Mouse (Mus musculus) spleen, postnatal 10 days (tissue): Measurements from ENCODE around the gene Tmem52.
A peak's percentile ranks its signal among the peaks of the same experiment; 100 is the strongest.
"Not testable (repeated sequence)": the region's sequence is repeated elsewhere in the genome, so short reads cannot be mapped to it uniquely, and the experiment has no call there.

ENCODE experiments used
- DNase-seq, 2 experiments: peaks; one replicate each; pipeline ENCODE4 v3.0.0; 2021 to 2022; ENCODE audit warnings: low spot score in 2 of 2

The Tmem52 gene

DNA sequence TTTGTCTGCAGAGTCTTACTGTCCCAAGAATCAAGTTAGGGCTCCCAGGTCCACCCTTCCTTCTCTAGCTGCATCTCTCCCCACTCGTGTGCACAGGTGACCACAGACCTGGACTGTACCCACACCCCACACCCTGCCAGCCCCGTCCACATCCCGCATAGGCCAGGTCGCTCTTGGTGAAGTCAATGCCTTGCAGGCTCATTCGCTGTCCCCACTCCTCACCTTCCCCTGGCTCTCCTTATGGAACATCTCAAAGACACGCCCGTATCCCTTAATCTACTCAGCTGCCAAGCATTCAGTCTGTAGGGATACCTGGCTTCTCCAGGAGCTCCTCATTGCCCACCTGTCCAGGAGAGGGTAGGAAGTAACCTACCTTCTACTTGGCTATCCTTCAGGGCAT lies 2.5 kb downstream of the Tmem52 start:
- DNase-seq = no peak

DNA sequence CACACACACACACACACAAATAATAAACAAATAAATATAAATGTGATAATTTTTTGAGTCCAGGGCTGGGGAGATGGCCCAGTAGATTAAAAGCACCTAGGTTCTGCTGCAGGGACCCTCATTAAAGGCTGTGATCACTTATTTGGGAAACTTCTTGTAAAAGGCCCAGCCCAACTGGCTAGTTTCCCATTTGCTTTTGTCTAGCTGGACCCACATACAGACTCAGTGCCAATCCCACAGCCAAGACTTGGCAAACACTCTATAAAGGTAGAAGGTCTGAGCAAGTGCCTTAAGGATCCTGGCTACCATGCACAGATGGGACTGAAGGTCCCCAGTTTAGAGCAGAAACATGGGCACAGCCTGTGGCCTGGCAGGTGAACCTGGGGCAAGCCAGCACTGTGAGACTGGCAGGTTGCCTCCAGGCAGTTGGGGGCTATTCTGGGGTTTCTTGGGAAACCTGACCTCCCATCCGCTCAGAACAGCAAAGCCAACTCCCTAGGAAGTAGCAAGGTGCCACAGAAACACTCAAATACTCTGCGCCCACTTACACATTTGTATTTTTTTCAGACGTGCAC lies 3.9 kb downstream of the Tmem52 start:
- DNase-seq = no peak

DNA sequence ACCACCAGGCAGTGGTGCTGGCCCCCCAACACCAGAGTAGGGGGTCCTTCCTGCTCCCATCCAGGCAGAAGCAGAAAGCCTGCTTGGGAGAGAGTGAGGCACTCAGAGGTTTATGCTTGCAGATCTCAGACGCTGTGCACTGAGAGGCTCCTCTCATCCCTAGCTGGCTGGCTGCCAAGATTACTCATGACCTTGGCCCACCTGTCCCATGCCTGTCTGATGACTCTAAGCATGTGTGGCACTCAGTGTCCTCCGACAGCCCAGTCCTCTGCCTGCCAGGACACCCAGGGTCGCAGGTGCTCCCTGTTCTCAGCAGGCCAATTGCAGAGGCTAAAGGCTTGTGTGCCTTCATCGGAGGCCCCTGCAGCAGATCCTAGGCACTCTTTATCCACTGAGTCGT lies 4.4 kb downstream of the Tmem52 start:
- no peak for DNase-seq

DNA sequence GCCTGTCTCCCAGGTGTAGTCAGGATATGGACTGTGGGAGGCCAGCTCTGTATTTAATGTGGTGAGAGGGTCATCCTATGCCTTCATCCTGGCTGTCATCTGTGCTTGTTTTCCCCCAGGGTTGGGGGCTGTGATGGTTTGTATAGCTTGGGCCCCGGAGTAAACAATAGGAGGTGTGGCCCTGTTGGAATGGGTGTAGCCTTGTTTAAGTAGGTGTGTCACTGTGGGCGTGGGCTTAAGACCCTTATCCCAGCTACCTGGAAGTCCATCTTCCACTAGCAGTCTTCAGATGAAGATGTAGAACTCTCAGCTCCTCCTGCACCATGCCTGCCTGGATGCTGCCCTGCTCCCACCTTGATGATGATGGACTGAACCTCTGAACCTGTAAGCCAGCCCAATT lies 4.9 kb downstream of the Tmem52 start:
- not testable (repeated sequence) for DNase-seq

DNA sequence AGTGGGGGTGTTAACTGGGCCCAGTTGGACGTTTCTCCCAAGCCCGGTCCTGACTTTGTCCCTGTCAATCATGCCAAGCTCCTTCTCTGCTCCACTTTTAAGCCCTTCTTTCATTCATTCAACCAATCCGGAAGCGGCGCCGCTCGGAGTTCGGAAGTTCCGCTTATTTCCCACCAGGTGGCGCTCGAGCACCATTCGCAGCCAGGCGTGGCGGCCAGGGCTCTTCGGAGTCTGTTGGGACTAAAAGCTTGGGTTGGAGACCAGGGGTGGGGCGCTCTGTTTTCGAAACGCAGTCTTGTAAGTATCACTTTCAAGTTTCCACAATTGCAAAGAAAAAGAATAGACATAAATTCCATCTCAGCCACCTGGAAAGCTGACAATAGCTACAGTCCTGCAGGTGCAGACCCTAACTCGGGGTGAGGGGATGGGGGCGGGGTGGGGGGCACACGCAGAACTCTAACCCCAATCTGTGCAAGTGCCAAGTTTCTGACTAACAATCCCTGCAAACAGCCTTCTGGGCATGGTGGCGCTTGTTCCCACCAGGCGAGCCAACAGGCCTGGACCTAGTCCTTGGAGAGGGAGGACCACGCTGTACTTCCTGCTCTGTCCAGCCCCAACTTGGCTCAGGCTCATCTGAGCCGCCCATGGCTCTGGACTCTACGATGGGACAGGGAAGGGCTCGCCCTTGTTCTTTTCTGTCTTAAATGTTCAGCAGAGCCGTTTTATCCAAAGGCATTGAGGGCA lies 12.6 kb downstream of the Tmem52 start:
- DNase-seq = peak; percentile 74 to 86

DNA sequence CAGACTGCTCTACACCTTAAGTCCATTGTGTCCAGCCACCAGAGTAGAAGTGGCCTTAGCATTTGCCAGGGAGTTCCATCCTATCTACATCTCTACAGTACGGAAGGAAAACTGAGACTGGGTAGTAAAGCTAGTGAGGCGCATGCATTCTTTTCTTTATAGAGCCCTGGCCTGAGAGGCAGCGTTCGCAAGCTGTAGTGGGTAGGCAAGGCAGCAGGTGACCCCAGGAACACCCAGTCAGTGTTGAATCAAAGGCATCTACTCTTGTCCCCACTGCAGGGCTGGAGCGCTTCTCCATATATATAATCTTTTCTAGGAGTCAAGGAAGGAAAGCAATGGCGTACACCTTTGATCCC lies 13.2 kb downstream of the Tmem52 start:
- no peak for DNase-seq

DNA sequence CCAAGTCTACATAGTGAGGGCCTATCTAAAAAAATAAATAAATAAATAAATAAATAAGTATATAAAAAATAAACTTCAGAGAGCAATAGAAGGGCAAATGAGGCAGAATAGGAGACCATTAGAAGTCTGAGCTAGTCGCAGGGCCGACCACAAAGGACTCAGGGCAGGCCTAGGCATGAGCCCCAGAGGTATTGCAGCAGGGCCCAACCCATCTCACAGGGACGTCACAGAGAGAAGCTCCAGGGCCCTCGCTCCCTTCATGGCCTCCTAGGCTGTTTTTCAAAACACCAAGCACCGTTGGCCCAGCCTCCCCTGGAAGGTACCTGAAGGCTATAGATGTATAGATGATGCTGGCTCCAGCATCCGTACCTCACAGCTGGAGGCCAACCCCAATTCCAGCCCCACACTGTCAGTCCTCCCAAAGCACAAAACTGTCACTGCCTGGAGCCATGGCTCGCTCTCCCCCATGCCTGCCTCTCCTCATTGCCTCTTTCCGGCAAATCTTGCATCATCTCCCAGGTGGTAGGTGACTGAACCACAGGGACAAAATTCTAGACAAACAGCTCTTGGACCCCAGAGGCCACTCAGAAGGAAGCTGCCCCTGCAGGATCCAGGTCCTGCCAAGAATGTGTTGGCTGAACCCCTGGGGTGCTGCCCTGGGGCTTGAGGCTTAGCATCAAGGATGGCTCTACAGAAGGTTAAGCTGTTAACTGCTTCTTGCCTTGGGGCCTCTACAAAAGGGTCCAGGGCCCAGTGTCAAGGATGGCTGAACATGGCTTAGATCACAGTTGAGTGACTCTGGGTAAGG lies 14.0 kb downstream of the Tmem52 start:
- DNase-seq = no peak

DNA sequence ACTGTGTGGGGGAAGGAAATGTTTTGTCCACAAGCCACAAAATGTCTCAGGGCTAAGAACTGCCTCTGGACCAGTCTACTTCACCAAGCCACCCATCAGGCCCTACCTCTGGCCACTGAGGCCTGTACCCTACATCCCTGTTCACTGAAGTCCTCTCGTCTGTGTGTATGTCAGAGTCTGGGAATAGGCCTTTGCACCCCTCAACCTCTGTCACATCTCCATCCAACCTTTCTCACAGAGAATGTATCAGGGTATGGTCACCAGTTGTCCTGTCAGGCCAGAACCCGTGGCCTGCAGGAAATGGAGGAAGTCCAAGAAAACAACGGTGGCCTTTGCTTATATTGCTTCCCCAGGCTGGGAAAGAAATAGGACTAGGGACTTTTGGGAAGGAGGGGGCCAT lies 16.6 kb downstream of the Tmem52 start:
- DNase-seq = no peak

DNA sequence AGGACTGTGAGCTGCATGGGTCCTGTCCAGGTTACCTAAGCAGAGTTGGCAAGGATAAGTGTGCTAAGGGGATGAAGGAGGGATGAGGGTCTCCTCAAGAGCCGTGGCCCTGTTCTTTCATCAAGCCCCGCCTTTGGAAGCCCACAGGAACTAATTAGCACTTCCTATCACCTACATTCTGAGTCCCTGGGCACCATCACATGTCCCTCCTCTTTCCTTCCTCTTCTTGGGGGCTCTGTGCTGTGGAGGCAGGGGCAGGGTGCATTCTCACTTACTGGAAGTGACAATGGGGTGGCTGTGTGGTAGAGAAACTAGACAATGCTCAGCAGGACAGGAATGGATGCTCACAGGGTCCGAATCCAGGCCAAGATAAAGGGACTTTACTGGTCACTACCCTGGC lies 18.8 kb downstream of the Tmem52 start:
- DNase-seq = no peak

DNA sequence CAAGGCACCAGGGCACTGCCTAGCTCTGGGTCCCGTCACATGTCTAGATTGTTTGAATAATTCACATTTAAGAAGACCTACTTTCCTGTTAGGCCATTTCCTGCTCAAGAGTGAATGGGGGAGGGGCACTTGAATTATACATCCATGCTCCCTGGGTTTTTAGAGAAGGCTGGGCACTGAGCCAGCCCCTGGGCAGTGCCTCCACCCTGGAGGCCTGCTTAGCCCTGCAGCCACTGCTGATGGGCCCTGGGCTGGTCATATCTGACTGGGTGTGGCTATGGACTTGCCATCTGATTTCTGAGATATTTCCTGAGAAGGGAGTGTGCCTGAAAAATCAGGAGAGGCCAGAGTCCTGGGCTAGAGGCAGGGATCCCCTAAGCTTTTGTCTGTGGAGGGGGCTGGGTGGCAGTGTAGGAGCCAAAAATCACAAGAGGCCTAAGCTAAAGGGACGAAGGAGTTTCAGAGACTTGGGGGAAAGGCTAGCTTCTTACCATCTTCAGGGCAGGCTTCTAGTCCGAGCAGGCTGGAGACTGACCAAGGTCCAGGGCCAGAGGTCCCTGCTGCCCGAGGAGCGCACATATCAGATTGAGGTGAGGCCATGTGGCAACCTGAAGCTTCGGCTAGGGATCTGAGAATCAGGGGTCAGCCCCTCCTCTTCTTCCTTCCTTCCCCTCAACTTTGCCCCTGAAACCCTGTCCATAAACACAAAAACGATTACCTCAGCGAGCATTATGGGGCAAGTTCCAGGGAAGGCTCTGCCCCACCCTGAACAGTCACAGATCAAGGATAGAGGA lies 19.5 kb downstream of the Tmem52 start:
- peak; percentile 37 to 60 for DNase-seq

DNA sequence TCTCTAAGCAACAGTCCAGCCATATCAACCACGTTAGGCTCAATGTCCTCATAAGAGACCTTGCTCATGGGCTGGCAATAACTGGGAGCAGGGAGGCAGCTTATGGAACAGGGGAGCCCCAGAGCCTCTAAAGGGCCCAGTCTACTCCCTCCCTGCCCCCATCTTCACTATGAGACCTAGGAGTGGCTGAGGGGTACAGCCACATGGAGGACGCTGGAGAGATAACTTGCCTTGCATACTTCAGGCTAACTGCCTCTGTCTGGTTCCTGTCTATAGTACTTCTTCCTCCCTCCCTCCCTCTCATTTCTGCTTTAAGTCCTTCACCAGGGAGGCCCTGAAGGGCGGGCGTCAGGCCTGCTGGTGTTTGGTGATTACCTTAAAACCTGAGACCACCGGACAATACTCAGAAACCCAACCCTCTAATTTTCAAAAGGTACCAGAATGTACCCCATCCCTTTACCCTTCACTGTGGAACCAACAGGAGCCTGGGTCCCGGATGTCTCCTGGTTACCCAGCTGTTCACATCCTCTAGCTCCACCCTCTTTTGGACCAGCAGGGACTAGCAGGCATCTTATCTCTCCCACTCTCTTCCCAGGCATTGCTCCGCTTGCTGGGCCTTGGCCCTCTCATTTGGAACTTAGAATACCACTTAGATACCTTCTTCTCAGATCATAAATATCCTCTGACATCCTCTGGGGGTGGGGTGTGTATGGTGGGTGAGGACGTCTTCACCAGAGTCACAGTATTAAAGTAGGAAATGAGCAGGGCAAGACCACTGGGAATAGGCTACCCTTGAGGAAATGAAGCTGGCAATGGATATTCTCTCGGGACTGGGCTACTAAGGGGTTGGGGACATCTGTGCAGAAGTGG lies 20.4 kb downstream of the Tmem52 start:
- DNase-seq = no peak

DNA sequence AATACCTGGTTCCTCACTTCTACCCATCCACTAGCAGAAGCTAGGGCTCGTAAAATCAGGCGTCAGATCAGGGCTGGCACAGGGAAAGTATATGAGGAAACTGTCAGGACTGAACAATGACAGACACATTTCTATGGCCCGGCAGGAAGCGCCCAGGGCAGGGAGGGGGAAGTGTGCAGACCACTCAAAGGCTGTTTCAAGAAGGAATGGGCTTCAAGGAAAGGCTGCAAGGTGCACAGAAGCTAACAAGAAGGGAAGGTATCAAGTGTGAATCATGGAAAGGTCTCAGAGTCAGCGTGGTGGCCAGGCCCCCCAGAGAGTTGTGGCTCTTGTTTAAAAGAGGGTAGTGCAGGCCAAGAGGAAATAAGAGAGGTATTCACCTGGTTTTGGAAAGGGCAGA lies 21.5 kb downstream of the Tmem52 start:
- DNase-seq = no peak

DNA sequence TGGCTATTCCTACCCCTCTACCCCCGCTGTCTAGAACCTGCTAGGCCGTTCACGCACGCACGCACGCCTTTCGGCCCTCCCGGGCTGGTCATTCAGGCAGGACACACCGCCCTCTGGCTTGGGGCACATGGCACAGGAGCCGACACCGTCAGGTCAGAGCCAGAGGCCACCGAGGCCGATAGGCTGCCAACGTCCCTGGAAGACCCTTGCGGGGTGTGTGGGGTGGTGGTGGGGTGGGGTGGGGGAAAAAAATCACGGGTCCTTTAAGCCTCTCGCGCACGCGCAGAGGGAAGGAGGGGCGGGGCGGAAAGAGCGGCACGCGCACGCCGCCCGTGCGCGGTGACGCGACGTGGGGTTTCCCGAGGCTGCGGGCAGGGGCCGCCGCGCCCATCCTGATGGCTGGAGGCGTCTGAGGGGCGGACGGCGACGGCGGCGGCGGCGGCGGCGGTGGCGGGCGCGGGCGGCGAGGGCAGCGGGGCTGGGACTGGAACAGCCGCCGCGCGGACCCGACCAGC lies 22.1 kb downstream of the Tmem52 start, which contains the start of gene Gnb1:
Gene Gnb1 (plus strand): TSS at position 372 of the 515 bp plus-strand sequence.
- peak; percentile 93 to 97 for DNase-seq

DNA sequence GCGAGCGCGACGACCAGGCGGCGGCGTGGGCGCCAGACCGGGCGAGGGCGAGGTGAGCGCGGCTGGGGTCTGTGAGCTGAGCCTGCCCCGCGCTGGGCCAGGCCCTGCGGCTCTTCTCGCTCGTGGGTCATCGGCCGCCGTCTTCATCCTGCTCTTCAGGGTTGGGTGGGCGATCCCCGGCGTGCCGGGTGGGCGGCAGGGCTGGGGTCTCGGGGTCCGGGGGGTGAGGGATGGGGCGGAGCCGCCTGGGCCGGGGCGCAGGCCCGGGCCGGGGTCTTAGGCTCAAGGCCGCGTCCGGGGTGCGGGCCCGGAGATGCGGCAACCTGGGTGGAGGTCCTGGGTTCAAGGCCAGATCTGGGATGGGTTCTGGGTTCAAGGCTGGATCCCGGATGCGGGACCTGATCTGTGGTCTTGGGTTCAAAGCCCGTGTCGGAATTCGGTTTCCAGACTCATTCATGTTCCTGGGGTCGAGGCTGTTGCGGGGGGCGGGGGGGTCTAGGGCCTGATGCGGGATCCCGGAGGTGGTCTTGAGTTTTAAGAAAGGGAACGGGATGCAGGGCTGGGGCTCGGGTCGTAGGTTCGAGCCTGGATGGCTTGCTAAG lies 22.7 kb downstream of the Tmem52 start:
- DNase-seq = no peak

DNA sequence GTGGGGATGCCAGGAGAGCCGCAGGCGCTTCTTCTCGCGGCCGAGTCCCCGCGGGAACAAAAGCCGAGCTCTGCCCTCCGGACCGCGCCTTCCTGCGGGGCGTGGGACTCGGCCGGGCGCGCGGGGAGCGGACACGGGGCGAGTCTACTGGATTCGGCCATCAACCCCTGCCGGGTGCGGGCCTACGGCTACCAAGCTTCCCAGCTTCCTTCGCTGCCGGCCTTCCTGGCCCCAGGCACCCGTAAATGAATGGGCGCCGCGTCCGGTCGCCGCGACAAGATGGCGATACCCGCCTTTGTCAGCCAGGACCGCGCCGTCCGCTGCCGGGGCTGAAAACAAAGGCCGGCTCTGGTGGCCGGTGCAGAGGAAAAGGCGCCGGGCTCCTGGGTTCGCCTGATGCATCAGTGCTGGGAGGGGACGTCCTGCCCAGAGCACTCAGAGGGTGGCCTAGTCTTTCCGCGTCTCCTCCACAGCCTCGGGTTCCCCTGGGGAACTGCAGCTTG lies 23.3 kb downstream of the Tmem52 start:
- peak; percentile 63 to 69 for DNase-seq

DNA sequence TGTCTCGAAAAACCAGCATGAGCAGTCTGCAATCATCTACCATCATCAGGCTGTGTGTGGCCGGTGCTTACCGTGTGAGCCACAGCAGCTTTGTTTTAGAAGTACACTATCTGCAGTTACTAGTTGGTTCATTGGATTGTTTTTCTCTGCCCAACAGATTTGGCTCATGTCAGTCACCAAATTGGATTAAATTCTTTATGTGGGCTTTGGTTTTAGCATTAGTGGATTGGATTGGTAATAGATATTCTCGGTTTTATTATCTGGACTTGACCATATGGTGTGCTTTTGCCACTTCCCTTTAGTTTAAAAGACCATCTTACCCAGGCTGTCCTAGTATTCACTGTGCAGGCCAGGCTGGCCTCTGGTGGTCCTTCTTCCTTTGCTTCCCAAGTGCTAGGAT lies 26.0 kb downstream of the Tmem52 start:
- DNase-seq = no peak

DNA sequence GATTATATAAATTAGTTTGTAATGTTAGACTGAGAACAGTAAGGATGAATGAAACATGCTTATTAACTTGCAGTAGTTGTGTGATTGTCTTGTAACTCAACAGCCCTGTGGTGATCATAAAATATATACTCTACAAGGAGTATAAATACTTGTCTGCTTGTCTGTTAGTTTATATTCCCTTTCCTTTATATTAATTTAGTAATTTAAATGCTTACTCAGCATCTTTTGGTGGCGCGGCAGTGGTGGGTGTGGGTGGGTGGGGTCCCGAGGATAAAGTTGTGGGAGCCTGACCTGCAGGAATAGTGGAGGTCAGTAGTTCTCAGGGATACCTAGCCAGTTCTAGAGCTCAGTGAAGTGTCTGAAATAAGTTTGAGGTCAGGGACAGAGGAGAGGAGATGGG lies 29.0 kb downstream of the Tmem52 start:
- no peak for DNase-seq

DNA sequence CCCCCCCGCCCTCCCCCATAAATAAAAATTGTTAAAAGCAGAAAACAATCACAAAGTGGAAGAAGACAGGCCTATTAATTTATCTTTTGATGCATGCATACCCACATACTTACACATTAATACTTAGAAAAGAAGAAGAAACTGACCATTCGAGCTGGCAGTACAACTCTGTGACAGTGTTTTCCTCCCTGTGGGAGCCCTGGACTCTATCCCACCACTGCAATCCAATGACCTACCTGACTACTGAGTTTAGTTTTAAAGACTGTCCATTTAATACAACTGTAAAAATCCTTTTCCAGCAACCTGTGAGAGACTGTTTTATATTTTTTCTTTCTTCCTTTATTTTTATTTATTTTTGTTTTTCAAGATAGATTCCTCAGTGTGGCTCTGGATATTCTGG lies 32.2 kb downstream of the Tmem52 start:
- DNase-seq = no peak

DNA sequence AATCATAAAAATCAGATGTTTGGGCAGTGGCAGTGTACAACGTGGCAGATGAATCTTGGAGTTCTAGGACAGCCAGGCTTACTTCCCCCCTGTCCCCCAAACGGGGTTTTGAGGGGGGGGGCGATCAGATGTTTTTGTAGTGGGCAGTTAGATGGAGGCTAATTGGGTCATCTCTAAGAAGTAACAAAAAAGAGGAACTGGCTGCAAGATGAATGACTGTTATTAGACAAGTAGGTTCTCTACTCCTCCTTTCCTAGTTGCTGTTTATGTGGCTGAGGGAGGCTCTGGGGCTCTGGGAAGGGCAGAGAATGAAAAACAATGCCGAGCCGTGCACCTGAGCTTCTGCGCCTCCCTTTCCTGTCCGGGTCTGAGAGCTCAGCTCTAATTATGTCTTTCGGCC lies 36.2 kb downstream of the Tmem52 start:
- DNase-seq = no peak

DNA sequence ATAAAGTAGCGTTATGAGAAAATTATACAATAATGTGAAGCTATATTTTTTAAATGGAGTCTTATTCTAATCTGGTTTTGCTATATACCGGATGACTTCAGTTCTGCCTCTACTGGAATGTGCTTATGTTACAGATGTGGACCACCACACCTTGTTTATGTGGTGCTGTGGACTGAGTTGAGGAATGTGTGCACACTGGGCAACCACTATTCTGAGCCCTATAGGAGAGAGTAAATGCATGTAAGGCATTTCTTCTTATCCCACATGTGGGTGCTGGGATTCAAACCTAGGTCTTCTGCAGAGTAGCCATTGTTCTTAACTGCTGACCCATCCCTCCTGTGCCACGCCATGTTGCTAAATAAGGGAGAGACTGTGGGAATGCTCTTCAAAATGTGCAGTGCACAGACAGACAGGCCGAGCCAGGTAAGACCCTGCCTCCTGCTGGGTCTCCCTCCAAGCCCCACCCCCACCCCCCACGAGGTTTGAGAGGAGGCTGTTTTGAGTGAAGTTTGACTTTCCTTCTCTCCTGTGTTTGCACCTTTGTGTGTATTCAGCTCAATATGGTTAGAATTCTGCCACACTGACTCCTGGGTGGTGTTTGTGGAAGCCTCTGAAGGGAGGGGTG lies 36.9 kb downstream of the Tmem52 start:
- DNase-seq = no peak
